Mouse (Mus musculus) liver, embryonic 11.5 days (tissue): Measurements from ENCODE around the gene Rasal3. TPM values are rescaled to one million over a fixed set of nuclear protein-coding genes. Genes with fewer than 3 reads are reported as not detected.
A peak's percentile ranks its signal among the peaks of the same experiment; 100 is the strongest.

Experiments
- ATAC-seq: fragments of 200-750 bp; cut with Nextera tagmentation; replicated peaks from 2 replicates; pipeline ENCODE4 v1.8.0; 2017; ENCODE audit warnings: moderate number of reproducible peaks, mild to moderate bottlenecking, moderate TSS enrichment, moderate library complexity; ENCODE audit not compliant: low FRiP score
- DNase-seq: peaks from one replicate; pipeline ENCODE4 v3.0.0-alpha.2; 2017; ENCODE audit warnings: low spot score
- H3K27ac ChIP-seq: fragments of 300-500 bp; sonication (generic); 2 replicates; pipeline ENCODE4 v1.5.1; 2014; ENCODE audit warnings: mild to moderate bottlenecking, low read depth, low read length, control low read depth
- H3K27me3 ChIP-seq: fragments of 300-500 bp; sonication (generic); replicated peaks from 2 replicates; pipeline ENCODE4 v1.6.1; 2014; ENCODE audit warnings: low read length, mixed read lengths; ENCODE audit not compliant: control insufficient read depth, insufficient read depth
- H3K36me3 ChIP-seq: fragments of 300-500 bp; sonication (generic); 2 replicates; pipeline ENCODE4 v1.6.1; 2014; ENCODE audit warnings: mild to moderate bottlenecking, low read length, moderate library complexity, mixed read lengths; ENCODE audit not compliant: control insufficient read depth, insufficient read depth
- H3K4me1 ChIP-seq: fragments of 300-500 bp; sonication (generic); replicated peaks from 2 replicates; pipeline ENCODE4 v1.6.1; 2014; ENCODE audit warnings: low read length, mixed read lengths; ENCODE audit not compliant: control insufficient read depth, insufficient read depth
- H3K4me2 ChIP-seq: fragments of 300-500 bp; sonication (generic); 2 replicates; pipeline ENCODE4 v1.6.1; 2014; ENCODE audit warnings: mild to moderate bottlenecking, control low read depth, moderate library complexity
- H3K4me3 ChIP-seq: fragments of 300-500 bp; sonication (generic); 2 replicates; pipeline ENCODE4 v1.5.1; 2014; ENCODE audit warnings: low read depth, low read length, control low read depth
- H3K9ac ChIP-seq: fragments of 300-500 bp; sonication (generic); 2 replicates; pipeline ENCODE4 v1.6.1; 2014; ENCODE audit warnings: low read depth, low read length, control low read depth
- H3K9me3 ChIP-seq: fragments of 300-500 bp; sonication (generic); 2 replicates; pipeline ENCODE4 v1.6.1; 2016; ENCODE audit warnings: low read length, inconsistent platforms, mixed read lengths; ENCODE audit not compliant: control insufficient read depth
- WGBS: fragments of 180-500 bp; shearing (Covaris S2); extraction: QIAGEN DNeasy Blood & Tissue Kit; methylation state at CpG from one replicate; pipeline ENCODE4 v1.1.7; 2014; 5-methylcytosine and 5-hydroxymethylcytosine counted together
- polyA plus RNA-seq: library from polyadenylated mRNA; unstranded; fragments of >200 nt; fragmentation: Nextera tagmentation; extraction: Ambion mirVana; gene quantifications from 2 replicates; pipeline ENCODE4 v1.2.1, GENCODE M21; 2014

The Rasal3 gene
- polyA plus RNA-seq, 1 experiment from 2014 or later, result 8.7 TPM

DNA sequence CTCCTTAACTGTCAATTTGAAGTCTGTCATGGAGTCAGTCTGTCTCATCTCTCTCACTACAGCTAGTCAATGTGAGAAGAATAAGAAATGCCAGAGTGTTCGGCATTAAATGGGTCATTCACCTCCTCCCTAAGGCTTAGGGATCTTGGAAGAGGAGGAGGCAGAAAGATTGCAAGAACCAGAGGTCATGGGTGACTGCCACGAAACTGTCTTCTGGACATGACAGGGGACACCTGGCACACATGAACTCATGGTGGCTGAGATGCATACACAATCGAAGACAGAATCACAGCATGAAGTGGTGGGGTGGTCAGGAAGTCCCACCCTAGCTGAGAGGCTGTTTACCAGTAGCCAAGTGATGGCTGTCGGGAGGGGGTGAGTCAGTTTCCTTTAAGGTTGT lies 30.9 kb upstream of the Rasal3 start:
- DNase-seq (no peak), ATAC-seq (no peak)
- Histone ChIP-seq H3K4me1 (no peaks in the 10 kb centered on the region), H3K4me3 (no peak overlapping the region), H3K27me3 (no peaks in the 10 kb centered on the region), H3K27ac (no peak overlapping the region), H3K4me2 (no peak overlapping the region), H3K36me3 (no peaks in the 10 kb centered on the region), H3K9me3 (no peaks in the 10 kb centered on the region), H3K9ac (no peak overlapping the region)
- whole genome bisulfite sequencing, result 55% methylated on average over 4 of the region's 4 CpGs

- Histone ChIP-seq H3K4me3 (no peak overlapping the region), H3K4me1 (no peaks in the 10 kb centered on the region), H3K36me3 (no peaks in the 10 kb centered on the region), H3K27me3 (no peaks in the 10 kb centered on the region), H3K9me3 (no peaks in the 10 kb centered on the region), H3K27ac (no peak overlapping the region), H3K9ac (no peak overlapping the region), H3K4me2 (no peak overlapping the region)
- 57% methylated on average over 3 of the region's 3 CpGs for WGBS
- DNase-seq (no peak), ATAC-seq (no peak)
These were observed 28.6 kb upstream of the Rasal3 start for GRCm38 (mm10) chr17:32431972-32432371.

DNA sequence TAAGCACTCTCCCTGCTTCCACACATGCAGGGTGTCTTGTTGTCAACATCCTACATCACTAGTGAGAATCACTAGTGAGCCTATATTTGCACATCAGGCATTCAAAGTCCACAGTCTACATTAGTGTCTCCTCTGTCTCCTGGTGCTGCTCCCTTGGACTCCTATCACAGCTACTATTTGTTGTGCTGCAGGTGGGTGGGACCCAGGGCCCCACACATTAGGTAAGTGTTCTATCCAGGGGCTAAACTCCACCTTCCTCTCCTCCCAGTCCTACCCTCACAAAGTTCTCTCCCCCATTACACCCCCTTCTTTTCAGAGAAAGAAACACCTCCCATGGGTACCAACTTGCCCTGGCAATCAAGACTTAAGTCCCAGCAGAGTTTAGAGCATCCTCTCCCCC lies 23.2 kb upstream of the Rasal3 start:
- H3K4me2 ChIP-seq, result no peak overlapping the region
- no peak overlapping the region for H3K4me3 ChIP-seq
- H3K4me1 ChIP-seq, result peaks cover 3% of the 10 kb centered on the region; the same call in 1 of the 2 replicates
- H3K27me3 ChIP-seq, result no peaks in the 10 kb centered on the region
- no peaks in the 10 kb centered on the region for H3K9me3 ChIP-seq
- ATAC-seq, result peak; percentile 49; the same call in 1 of the 2 replicates
- no peak for DNase-seq
- no peak overlapping the region for H3K27ac ChIP-seq
- no peak overlapping the region for H3K9ac ChIP-seq
- no peaks in the 10 kb centered on the region for H3K36me3 ChIP-seq

DNA sequence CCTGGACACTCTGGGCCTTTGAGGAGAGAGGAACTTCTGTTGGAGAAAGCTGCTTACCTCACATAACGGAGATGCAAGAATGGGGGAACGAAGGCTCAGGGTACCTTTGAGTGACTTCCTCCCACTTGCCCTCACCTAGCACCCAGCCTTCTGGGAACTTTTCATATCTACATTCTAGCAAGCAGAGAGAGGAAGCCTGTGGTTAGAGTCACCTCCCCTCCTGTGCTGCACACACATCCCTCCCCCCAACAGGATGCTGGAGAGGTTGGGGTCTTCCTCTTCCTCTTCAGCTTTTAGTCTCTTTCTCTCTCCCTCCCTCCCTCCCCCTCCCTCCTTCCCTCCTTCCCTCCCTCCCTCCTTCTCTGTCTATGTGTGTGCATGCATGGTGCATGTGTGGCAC lies 20.7 kb upstream of the Rasal3 start, which contains the start of gene Pglyrp2:
TSS of gene Pglyrp2 (minus strand) at position 134 of the 400 bp plus-strand sequence.
- H3K9ac ChIP-seq, result no peak within 1 kb of the TSS
- H3K4me1 ChIP-seq, result peaks cover 3% of the 10 kb centered on the region; the same call in 1 of the 2 replicates
- H3K9me3 ChIP-seq, result no peaks in the 10 kb centered on the region
- no peaks in the 10 kb centered on the region for H3K27me3 ChIP-seq
- H3K27ac ChIP-seq, result no peak within 1 kb of the TSS
- 57% methylated on average over 2 of the region's 2 CpGs for WGBS
- ATAC-seq, result no peak
- no peak within 1 kb of the TSS for H3K4me2 ChIP-seq
- no peak for DNase-seq
- no peaks in the 10 kb centered on the region for H3K36me3 ChIP-seq
- no peak within 1 kb of the TSS for H3K4me3 ChIP-seq

DNA sequence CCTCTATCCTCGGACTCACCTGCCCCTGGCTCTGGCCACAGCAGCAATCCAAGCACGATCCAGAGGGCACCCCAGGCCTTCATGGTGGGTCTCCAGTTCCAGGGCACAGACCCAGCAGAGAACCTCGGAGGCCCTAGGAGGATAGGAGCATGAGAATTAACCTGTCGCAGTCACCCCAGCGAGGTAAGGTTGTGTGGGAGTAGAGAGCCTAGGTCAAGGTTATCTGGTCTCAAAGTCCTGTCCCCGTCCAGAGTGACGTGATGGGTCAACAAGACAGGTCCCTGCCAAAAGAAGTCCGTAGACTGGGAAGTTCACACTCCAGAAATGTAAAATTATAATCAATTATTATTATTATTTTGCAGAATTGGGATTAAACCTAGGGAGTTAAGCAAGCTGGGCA lies 17.4 kb upstream of the Rasal3 start:
- Histone ChIP-seq H3K27me3 (peaks cover 3% of the 10 kb centered on the region), H3K4me1 (peaks cover 3% of the 10 kb centered on the region; the same call in 1 of the 2 replicates), H3K4me2 (no peak overlapping the region), H3K36me3 (no peaks in the 10 kb centered on the region), H3K9me3 (no peaks in the 10 kb centered on the region), H3K9ac (no peak overlapping the region), H3K4me3 (no peak overlapping the region), H3K27ac (no peak overlapping the region)
- DNase-seq (no peak), ATAC-seq (no peak)
- WGBS, result 77% methylated on average over 8 of the region's 8 CpGs

GRCm38 (mm10) chr17:32419989-32420388 lies 16.6 kb upstream of the Rasal3 start:
- H3K4me3 ChIP-seq, result no peak overlapping the region
- 55% methylated on average over 2 of the region's 2 CpGs for WGBS
- no peak for ATAC-seq
- H3K36me3 ChIP-seq, result no peaks in the 10 kb centered on the region
- peaks cover 8% of the 10 kb centered on the region for H3K27me3 ChIP-seq
- no peaks in the 10 kb centered on the region for H3K9me3 ChIP-seq
- no peak overlapping the region for H3K9ac ChIP-seq
- no peak for DNase-seq
- no peak overlapping the region for H3K4me2 ChIP-seq
- no peak overlapping the region for H3K27ac ChIP-seq
- H3K4me1 ChIP-seq, result peaks cover 3% of the 10 kb centered on the region; the same call in 1 of the 2 replicates

DNA sequence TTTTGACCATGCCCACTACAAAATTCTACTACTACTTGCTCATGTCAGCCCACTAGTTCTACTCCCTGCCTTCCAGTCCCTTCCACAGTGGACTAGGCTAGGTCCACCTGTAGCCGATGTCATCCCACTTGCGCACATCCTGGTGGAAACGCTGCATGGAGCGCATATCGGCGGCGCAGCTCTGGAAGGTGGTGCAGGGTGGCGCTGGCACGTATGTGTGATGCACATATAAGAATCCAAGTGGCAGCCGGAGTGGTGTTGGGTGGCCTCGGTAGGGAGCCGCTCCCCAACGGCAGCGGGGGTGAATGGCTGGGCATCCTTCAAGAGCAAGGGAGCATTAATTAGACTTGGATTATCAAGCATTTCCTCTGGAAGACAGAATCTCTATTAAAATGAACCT lies 13.4 kb upstream of the Rasal3 start:
- no peaks in the 10 kb centered on the region for H3K36me3 ChIP-seq
- H3K9ac ChIP-seq, result no peak overlapping the region
- H3K27ac ChIP-seq, result no peak overlapping the region
- H3K4me1 ChIP-seq, result no peaks in the 10 kb centered on the region
- ATAC-seq (no peak), DNase-seq (no peak)
- H3K4me2 ChIP-seq, result no peak overlapping the region
- H3K9me3 ChIP-seq, result no peaks in the 10 kb centered on the region
- no peak overlapping the region for H3K4me3 ChIP-seq
- H3K27me3 ChIP-seq, result peaks cover 9% of the 10 kb centered on the region
- WGBS, result 91% methylated on average over 14 of the region's 14 CpGs

DNA sequence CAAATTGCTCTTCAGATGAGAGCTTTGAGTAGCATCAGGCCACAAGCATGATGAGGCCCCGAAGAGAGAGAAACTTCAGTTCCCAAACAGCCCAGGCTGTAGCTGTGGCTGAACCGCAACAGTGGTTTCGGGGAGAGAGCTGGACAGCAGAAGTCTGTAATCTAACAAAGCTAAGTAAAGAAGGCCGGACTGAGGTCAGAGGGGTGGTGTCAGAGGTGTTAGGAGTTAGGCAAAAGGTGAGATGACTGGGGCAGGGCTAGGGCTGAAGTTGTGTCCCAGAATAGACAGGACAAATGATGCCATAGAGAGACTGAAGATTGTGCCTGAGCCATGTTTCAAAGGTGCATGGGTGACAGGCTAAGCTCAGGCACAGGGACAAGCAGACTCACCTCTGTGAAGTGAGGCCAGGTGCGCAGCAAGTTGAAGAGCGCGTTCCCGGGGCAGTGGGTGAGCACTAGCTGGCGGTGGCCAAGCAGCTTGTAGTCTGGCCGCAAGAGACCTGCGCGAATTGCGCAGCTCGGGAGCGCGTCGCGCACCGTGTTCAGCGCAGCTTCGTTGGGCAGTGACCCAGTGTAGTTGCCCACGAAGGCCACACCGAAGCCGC lies 12.1 kb upstream of the Rasal3 start:
- ATAC-seq (no peak), DNase-seq (no peak)
- no peak overlapping the region for H3K4me3 ChIP-seq
- no peak overlapping the region for H3K27ac ChIP-seq
- no peaks in the 10 kb centered on the region for H3K4me1 ChIP-seq
- peaks cover 9% of the 10 kb centered on the region for H3K27me3 ChIP-seq
- H3K9ac ChIP-seq, result no peak overlapping the region
- WGBS, result 46% methylated on average over 24 of the region's 24 CpGs
- peak overlapping the region; percentile 18; the same call in 1 of the 2 replicates for H3K4me2 ChIP-seq
- H3K36me3 ChIP-seq, result no peaks in the 10 kb centered on the region
- no peaks in the 10 kb centered on the region for H3K9me3 ChIP-seq

- Histone ChIP-seq H3K36me3 (no peaks in the 10 kb centered on the region), H3K9me3 (no peaks in the 10 kb centered on the region), H3K4me1 (no peaks in the 10 kb centered on the region), H3K27ac (no peak overlapping the region), H3K27me3 (peaks cover 9% of the 10 kb centered on the region), H3K9ac (no peak overlapping the region), H3K4me3 (no peak overlapping the region), H3K4me2 (no peak overlapping the region)
- no peak for DNase-seq
- WGBS, result 82% methylated on average over 6 of the region's 6 CpGs
- ATAC-seq, result no peak
These were observed 8.5 kb upstream of the Rasal3 start for GRCm38 (mm10) chr17:32411898-32412297.
